Mouse (Mus musculus) cerebellum, adult 2 months (tissue): Measurements from ENCODE around the gene Kifc3. TPM values are rescaled to one million over a fixed set of nuclear protein-coding genes. Genes with fewer than 3 reads are reported as not detected.

ENCODE experiments used
- DNase-seq, 2 experiments: peaks; one replicate each; pipeline ENCODE4 v3.0.0; 2021
- H3K27ac ChIP-seq: fragments of 200-500 bp; 2 replicates; pipeline ENCODE4 v1.5.1; 2012; ENCODE audit warnings: low read length, control low read depth, inconsistent platforms; ENCODE audit not compliant: insufficient read depth
- H3K27me3 ChIP-seq: fragments of 200-500 bp; 2 replicates; pipeline ENCODE4 v1.6.1; 2012; ENCODE audit warnings: inconsistent platforms, mild to moderate bottlenecking, low read length, moderate library complexity; ENCODE audit not compliant: control insufficient read depth, insufficient read depth
- H3K4me1 ChIP-seq: fragments of 200-500 bp; 2 replicates; pipeline ENCODE4 v1.6.1; 2011; ENCODE audit warnings: low read length; ENCODE audit not compliant: control insufficient read depth, insufficient read depth
- H3K4me3 ChIP-seq: fragments of 200-500 bp; replicated peaks from 2 replicates; pipeline ENCODE3; 2011; ENCODE audit warnings: mild to moderate bottlenecking, low read depth, low read length, control low read depth; ENCODE audit not compliant: insufficient read depth
- CTCF ChIP-seq: fragments of 200-500 bp; IDR thresholded peaks from 2 replicates; pipeline ENCODE4 v1.5.1; 2011; ENCODE audit warnings: low read depth, mild to moderate bottlenecking, control low read depth, low read length, moderate library complexity, borderline replicate concordance; ENCODE audit not compliant: insufficient read depth
- POLR2A ChIP-seq: fragments of 200-500 bp; IDR thresholded peaks from 2 replicates; pipeline ENCODE4 v1.6.1; 2011; ENCODE audit warnings: low read length, control low read depth, borderline replicate concordance; ENCODE audit not compliant: insufficient read depth
- WGBS: fragments of 180-500 bp; shearing (Covaris S2); methylation state at CpG from one replicate; pipeline ENCODE4 v1.1.7; 2018; 5-methylcytosine and 5-hydroxymethylcytosine counted together
- polyA plus RNA-seq: library from polyadenylated mRNA; depleted of rRNA; stranded (reverse); fragments of >200 nt; gene quantifications from 2 replicates; pipeline ENCODE4 v1.2.3, GENCODE M21; 2012

The Kifc3 gene
- polyA plus RNA-seq, 1 experiment, result 56.8 TPM

DNA sequence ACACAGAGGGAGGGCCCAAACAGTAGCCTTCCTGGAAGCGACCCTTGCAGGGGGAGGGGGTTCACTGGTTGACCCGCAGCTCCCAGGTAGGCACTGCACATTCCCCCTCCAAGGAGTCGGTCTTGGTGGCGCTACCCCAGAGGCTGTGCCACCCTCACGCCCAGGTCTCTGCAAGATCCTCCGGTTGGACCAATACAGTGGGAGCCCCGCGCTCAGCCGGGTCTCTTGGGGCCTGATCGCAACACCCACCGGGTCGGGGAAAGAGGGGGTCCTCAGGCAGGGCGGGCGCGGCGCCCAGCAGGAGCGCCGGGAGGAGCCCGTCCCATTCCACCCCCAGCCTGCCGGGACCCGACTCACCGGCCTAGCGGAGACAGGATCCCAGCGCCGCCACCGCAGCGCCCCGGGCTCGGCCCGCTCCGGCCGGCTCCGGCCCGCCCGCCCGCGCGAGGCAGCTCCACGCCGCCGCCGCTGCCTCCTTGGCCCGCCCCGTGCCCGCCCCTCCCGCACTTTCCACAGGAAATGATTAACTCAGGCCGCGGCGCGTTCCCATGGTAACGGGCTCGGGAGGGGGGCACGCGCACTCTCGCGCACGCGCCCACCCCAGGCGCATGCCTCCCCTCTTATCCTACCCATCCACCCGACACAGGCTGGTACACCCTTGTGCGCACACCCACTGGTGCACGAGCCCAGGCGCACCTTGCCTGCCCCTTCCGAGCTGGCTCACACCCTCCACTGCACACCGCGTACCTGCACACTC lies 60.4 kb downstream of the Kifc3 start:
- peak overlapping the region; percentile 8; the same call in 1 of the 2 replicates for H3K27ac ChIP-seq
- TF ChIP-seq CTCF (no peak), POLR2A (no peak)
- peak; percentile 78 to 79 for DNase-seq
- H3K27me3 ChIP-seq, result no peaks in the 10 kb centered on the region
- peaks cover 9% of the 10 kb centered on the region for H3K4me1 ChIP-seq
- H3K4me3 ChIP-seq, result peak overlapping the region; percentile 63
- WGBS, result under 1% methylated on average over 65 of the region's 66 CpGs

DNA sequence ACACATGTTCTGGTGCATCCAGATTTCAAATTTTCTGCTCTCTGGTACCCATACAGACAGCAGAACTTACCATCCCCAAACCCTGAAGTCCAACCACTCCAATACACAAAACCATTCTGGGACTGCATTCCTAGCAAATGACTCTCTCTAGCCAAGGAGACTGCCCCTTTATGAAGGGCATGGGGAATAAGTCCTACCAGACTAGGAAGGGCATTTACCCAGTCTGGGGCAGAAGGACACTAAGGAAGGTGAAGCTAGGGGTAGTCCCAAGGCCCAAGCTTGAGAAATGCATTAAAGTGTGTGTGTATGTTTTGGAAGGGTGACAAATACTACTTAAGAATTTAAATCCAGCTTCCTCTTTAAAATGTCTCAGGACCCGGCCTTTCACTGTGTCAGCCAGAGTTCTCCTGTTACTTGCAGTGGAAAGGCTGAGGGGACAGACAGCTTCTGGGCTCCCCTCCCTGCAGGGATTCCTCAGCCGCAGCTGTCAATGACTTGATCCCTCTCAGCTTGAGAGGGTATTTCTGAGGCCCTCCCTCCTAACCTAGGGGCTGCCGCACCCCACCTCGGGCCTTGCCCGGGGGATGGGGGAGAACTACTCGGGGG lies 61.0 kb downstream of the Kifc3 start:
- no peak for DNase-seq
- Histone ChIP-seq H3K4me1 (peaks cover 9% of the 10 kb centered on the region), H3K4me3 (peak overlapping the region; percentile 48), H3K27ac (0 out of 2 replicates have a peak overlapping the region, but pooled peaks have one; percentile 1), H3K27me3 (no peaks in the 10 kb centered on the region)
- 12% methylated on average over 6 of the region's 6 CpGs for WGBS
- TF ChIP-seq POLR2A (no peak), CTCF (no peak)

DNA sequence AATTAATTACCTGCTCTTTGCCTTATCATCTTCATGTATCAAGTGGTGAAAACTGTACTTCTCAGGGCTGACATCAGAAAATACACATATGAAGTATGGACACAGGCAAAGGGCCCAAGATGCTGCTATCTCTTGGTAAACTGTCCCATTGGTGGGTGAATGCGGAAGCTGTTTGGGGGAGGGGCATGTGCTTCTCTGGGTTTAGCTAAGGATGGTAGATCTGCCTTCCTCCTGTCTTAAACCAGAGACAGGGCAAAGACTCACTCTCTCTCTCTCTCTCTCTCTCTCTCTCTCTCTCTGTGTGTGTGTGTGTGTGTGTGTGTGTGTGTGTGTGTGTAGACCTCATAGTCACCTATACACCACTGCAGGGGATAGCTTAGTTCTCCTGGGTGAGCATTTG lies 61.6 kb downstream of the Kifc3 start:
- H3K27ac ChIP-seq, result no peak overlapping the region
- TF ChIP-seq CTCF, result no peak
- TF ChIP-seq POLR2A, result no peak
- H3K4me1 ChIP-seq, result peaks cover 9% of the 10 kb centered on the region
- WGBS, result 100% methylated on average over 1 of the region's 1 CpGs
- H3K4me3 ChIP-seq, result no peak overlapping the region
- H3K27me3 ChIP-seq, result no peaks in the 10 kb centered on the region
- no peak for DNase-seq

DNA sequence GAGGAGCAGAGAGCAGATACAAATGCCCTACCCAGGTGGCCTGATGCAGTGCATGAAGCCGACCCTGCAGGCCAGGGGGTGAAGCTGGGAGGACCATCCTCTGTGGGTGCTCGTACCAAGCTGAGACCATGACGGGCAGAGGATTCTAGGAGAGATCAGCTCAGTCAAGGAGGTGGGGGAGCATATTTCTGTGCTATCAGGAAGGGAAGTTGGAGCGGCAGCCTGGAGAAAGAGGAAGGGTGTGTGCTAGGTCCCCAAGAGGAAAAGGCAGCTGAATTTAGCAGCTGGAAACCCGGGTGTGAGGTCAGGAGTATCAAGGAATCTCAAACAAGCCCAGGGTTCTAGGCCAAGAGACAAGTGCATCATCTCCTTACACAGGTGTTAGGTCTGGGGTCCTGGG lies 62.1 kb downstream of the Kifc3 start:
- DNase-seq, result no peak
- H3K27ac ChIP-seq, result no peak overlapping the region
- H3K4me3 ChIP-seq, result no peak overlapping the region
- H3K27me3 ChIP-seq, result no peaks in the 10 kb centered on the region
- TF ChIP-seq CTCF (no peak), POLR2A (no peak)
- WGBS, result 82% methylated on average over 5 of the region's 5 CpGs
- peaks cover 9% of the 10 kb centered on the region for H3K4me1 ChIP-seq

DNA sequence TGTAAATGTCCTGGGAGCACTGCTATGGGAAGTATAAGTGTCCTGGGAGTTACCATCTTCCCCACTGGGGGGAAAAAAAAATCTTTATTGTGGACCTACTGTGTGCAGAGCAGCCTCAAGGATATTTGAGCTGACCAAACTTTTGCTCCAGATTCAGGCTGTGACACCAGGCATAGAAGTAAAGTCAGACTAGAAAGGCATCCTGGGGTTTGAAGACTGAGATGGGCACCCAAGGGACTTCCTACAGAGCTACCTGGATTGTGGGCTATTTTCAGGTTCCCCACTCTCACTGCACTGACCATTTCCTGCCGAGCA lies 63.6 kb downstream of the Kifc3 start:
- no peak for TF ChIP-seq CTCF
- no peak for TF ChIP-seq POLR2A
- peaks cover 9% of the 10 kb centered on the region for H3K4me1 ChIP-seq

DNA sequence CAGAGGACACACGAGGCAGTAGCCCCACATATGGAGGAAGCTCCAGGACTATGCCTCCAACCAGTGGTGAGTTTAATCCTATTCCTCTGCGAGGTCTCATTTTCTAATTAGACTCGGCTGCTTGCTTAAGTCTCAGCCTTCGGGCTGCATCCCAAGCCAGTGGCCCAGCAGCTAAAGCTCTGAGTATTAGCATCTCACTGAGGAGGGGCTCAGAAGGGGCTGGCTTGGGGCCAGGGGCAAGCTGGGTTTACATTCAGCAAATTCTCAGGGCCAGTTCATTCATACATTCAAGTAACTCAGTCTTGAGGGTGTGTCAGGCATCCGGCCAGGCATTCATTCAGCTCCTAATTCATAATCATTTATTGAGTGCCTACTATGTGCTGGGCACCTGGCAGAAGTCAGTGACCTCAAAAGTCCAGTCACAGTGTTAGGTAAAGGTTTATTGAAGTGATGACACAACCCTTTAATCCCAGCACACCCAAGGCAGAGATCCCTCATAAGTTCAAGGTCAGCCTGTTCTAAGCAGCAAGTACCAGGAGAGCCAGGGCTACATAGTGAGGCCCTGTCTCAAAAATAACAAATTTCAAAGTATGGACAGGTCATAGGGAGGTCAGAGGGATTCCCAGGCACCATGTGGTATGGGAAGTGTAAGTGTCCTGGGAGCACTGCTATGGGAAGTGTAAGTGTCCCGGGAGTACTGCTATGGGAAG lies 64.1 kb downstream of the Kifc3 start:
- DNase-seq, result no peak
- Histone ChIP-seq H3K4me1 (peaks cover 9% of the 10 kb centered on the region), H3K27ac (no peak overlapping the region), H3K4me3 (peak overlapping the region; percentile 45), H3K27me3 (no peaks in the 10 kb centered on the region)
- 42% methylated on average over 6 of the region's 6 CpGs for WGBS
- TF ChIP-seq CTCF, result no peak
- TF ChIP-seq POLR2A, result no peak

More for the DNA sequence above, 63.6 kb downstream of the Kifc3 start:
- no peak for DNase-seq
- H3K4me3 ChIP-seq, result no peak overlapping the region
- no peaks in the 10 kb centered on the region for H3K27me3 ChIP-seq
- WGBS, result 57% methylated on average over 1 of the region's 1 CpGs
- H3K27ac ChIP-seq, result no peak overlapping the region

DNA sequence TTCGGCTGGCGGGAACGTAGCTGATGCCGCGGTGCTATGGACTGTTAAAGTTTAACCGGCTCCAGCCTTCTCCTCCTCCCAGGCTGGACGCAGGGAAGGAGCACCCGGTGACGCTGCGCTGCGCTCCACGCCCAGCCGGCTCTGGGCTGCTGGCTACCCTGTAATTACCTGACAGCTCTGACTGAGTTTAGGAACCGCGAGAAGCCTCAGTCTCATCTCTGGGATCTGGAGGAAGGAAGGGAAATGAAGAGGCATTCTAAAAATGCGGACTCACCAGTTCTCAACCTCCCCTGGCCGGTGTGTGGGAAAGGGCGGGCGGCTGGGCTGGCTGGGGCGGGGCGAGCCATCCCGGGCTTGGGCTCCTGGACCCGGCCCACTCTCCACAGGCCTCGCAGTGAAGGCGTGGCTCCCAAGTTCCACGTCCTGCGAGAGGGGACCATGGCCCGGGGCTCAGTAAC lies 64.9 kb downstream of the Kifc3 start:
- no peak for TF ChIP-seq POLR2A
- no peak for TF ChIP-seq CTCF
- peak; percentile 18 to 30 for DNase-seq
- 5% methylated on average over 28 of the region's 28 CpGs for WGBS
- Histone ChIP-seq H3K27me3 (no peaks in the 10 kb centered on the region), H3K27ac (no peak overlapping the region), H3K4me3 (peak overlapping the region; percentile 45), H3K4me1 (peaks cover 6% of the 10 kb centered on the region)
